Mouse (Mus musculus): ENCODE data around the gene Psmd4. TPM values are rescaled to one million over a fixed set of nuclear protein-coding genes. Genes with fewer than 3 reads are reported as not detected.
A peak's percentile ranks its signal among the peaks of the same experiment; 100 is the strongest.

Gene Psmd4
- total RNA-seq, 2 experiments from 2014 or later = 156 to 164 TPM

DNA sequence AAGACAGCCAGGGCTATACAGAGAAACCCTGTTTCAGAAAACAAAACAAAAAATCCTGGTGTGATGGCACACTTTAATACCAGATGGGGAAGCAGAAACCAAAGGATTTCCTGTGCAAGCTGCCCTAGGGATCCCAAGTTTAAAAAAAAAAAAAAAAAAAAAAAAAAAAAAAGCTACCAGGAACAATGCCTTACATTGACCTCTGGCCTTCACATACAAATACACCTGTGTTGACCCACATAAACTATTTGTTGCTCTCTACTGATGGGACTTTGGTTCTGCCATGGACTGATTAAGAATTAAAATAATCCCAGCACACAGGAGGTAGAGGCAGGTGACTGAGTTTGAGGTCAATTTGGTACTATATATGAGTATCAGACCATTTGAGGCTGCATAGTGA lies 39.1 kb downstream of the Psmd4 start:
- Histone ChIP-seq H3K4me3 (no peak overlapping the region), H3K27ac (no peak overlapping the region)
- no peak for DNase-seq (ENCODE audit: extremely low spot score in 1 of 2, low spot score in 2 of 2)
- intact Hi-C loops (cut with DNase I) = no loop called here
- no peak for TF ChIP-seq CTCF (IDR thresholded peaks at IDR 0.05)

DNA sequence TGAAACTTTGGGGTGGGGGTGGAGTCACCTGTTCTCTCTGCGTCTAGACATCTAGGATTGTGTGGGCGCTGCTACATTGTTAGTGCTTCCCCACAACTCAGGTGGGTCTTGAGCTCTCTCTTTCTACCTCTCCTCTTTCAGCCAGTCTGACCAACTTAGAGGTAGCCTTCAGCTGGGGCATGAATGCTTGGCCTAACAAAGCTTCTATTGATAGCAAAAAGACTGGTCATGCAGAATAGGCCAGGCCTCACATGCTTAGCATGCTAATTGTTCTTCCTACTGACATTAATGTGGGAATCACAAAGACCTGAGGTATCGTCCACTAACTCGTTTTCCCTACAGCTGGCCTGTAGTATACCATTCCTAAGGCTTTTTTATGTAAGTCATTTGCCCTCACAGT lies 39.8 kb downstream of the Psmd4 start:
- intact Hi-C loops (cut with DNase I) = no loop called here
- TF ChIP-seq CTCF (IDR thresholded peaks at IDR 0.05) = no peak
- Histone ChIP-seq H3K27ac (peak overlapping the region; percentile 28; the same call in 1 of the 2 replicates), H3K4me3 (no peak overlapping the region)
- DNase-seq (ENCODE audit: extremely low spot score in 1 of 2, low spot score in 2 of 2) = no peak

GRCm38 (mm10) chr3:94996946-94997345 lies 45.5 kb downstream of the Psmd4 start:
- no peak overlapping the region for H3K27ac ChIP-seq
- intact Hi-C loops (cut with DNase I) = loop anchor here (1.0 to 5.0 kb wide), 3 partner anchors 22 to 95 kb away; partner anchors contain the start of gene Pi4kb
- H3K4me3 ChIP-seq = no peak overlapping the region
- TF ChIP-seq CTCF (IDR thresholded peaks at IDR 0.05) = peak; percentile 99
- peak; percentile 71 to 85 for DNase-seq (ENCODE audit: extremely low spot score in 1 of 2, low spot score in 2 of 2)

DNA sequence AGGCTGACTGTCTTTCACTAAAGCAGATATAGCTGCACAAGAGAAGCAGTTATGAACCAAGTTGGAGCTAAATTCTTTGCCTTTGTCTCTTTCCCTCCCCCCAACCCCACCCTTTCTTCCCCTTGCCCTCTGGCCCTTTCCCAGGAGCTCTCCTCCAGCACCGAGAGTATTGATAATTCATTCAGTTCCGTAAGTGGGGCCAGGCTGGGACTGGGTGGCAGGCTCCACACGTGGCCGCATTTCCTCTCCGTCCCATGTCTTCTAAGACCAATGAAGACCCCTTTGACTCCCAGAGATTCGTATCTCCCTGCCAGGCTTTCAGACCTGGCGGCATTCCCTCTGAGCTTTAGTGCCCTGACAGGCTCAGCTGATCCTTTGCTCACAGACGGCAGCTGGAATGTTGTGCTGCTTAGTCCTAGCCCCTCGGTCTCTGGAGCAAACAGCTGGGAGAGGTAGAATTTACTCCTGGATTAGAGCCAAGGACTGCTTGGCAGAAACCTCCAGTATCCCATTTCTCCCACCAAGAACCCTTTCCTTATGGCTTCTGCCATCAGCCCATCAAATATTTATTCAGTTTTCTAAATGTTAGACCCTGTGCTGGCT lies 53.2 kb downstream of the Psmd4 start:
- DNase-seq (ENCODE audit: extremely low spot score in 1 of 2, low spot score in 2 of 2) = no peak
- H3K4me3 ChIP-seq = no peak overlapping the region
- intact Hi-C loops (cut with DNase I) = no loop called here
- no peak overlapping the region for H3K27ac ChIP-seq
- TF ChIP-seq CTCF (IDR thresholded peaks at IDR 0.05) = no peak

DNA sequence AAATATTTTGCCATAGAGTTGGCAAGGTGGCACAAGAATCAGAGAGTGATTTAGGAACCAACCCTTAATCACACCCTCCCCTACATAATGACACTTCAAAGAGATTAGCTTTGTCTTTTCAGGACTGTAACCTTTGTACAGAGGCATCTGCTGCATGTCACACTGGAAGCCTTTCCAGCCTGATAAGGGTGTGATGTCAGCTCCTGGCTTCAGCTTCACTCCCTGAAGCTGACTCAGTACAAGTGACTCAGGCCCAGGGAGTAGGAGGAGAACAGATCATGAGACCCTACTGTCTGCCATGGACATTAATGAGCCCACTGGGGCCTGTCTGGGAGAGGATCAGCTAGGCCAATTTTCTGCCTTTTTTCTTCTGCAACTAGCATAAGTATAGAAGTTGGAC lies 54.8 kb downstream of the Psmd4 start:
- intact Hi-C loops (cut with DNase I) = no loop called here
- H3K4me3 ChIP-seq = no peak overlapping the region
- no peak overlapping the region; the same call in 1 of the 2 replicates for H3K27ac ChIP-seq
- TF ChIP-seq CTCF (IDR thresholded peaks at IDR 0.05) = no peak
- DNase-seq (ENCODE audit: extremely low spot score in 1 of 2, low spot score in 2 of 2) = no peak

GRCm38 (mm10) chr3:94985513-94985912 lies 56.9 kb downstream of the Psmd4 start:
- H3K27ac ChIP-seq = no peak overlapping the region
- no peak overlapping the region for H3K4me3 ChIP-seq
- no peak for DNase-seq (ENCODE audit: extremely low spot score in 1 of 2, low spot score in 2 of 2)
- no peak for TF ChIP-seq CTCF (IDR thresholded peaks at IDR 0.05)
- intact Hi-C loops (cut with DNase I) = no loop called here

DNA sequence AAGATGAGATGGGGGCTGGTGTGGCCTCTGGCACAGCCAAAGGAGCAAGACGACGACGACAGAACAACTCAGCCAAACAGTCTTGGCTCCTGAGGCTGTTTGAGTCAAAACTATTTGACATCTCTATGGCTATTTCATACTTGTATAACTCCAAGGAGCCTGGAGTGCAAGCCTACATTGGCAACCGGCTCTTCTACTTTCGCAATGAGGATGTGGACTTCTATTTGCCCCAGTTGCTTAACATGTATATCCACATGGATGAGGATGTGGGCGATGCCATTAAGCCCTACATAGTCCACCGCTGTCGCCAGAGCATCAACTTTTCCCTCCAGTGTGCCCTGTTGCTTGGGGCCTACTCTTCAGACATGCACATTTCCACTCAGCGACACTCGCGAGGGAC lies 58.1 kb downstream of the Psmd4 start:
- intact Hi-C loops (cut with DNase I) = no loop called here
- DNase-seq (ENCODE audit: extremely low spot score in 1 of 2, low spot score in 2 of 2) = no peak
- Histone ChIP-seq H3K4me3 (no peak overlapping the region), H3K27ac (no peak overlapping the region)
- no peak for TF ChIP-seq CTCF (IDR thresholded peaks at IDR 0.05)

Small RNA genes within 50 kb of the gene (microRNA-seq; reads per million reads assigned to microRNA genes)
- gene Mir7013 = 6.5 to 9.3 reads per million in 2 experiments

Other genes with a start within 250 kb of the Psmd4 start
- gene Pogz, start 205.0 kb downstream of the Psmd4 start, total RNA-seq (2021) = 10 to 100 TPM; 57.4 to 60.2 TPM
- gene Psmb4, start 155.7 kb downstream of the Psmd4 start, total RNA-seq (2021) = 100 to 1,000 TPM; 245 to 288 TPM
- 10 to 100 TPM in 1 of 2 experiments, 1 to 10 TPM in 1; 7.9 to 10.0 TPM for gene Selenbp1, start 109.6 kb downstream of the Psmd4 start, total RNA-seq (2021)
- 10 to 100 TPM; 23.3 to 28.2 TPM for gene Rfx5, start 88.5 kb downstream of the Psmd4 start, total RNA-seq (2021)
- gene Pi4kb, start 67.9 kb downstream of the Psmd4 start, total RNA-seq (2021) = 10 to 100 TPM; 58.0 to 58.4 TPM
- 10 to 100 TPM; 23.1 to 25.9 TPM for gene Zfp687, start 27.2 kb downstream of the Psmd4 start, total RNA-seq (2021)
- 10 to 100 TPM; 58.2 to 58.5 TPM for gene Pip5k1a, start 64.3 kb upstream of the Psmd4 start, total RNA-seq (2021)
- 10 to 100 TPM; 42.1 to 43.1 TPM for gene Vps72, start 68.4 kb upstream of the Psmd4 start, total RNA-seq (2021)
- gene Tmod4, start 81.9 kb upstream of the Psmd4 start, total RNA-seq (2021) = under 1 TPM in 1 of 2 experiments, not detected in 1; 0.82 TPM
- 10 to 100 TPM; 45.6 to 49.7 TPM for gene Scnm1, start 91.4 kb upstream of the Psmd4 start, total RNA-seq (2021)
- 10 to 100 TPM; 13.5 to 16.1 TPM for gene Lysmd1, start 91.5 kb upstream of the Psmd4 start, total RNA-seq (2021)
- 1 to 10 TPM; 2.5 to 2.6 TPM for gene Tnfaip8l2, start 99.7 kb upstream of the Psmd4 start, total RNA-seq (2021)
- 10 to 100 TPM; 24.8 to 26.5 TPM for gene Sema6c, start 117.8 kb upstream of the Psmd4 start, total RNA-seq (2021)
- 10 to 100 TPM; 10.9 to 11.8 TPM for gene Gabpb2, start 175.3 kb upstream of the Psmd4 start, total RNA-seq (2021)
- 10 to 100 TPM; 67.5 to 70.3 TPM for gene Cdc42se1, start 186.1 kb upstream of the Psmd4 start, total RNA-seq (2021)
- gene Mllt11, start 189.6 kb upstream of the Psmd4 start, total RNA-seq (2021) = 100 to 1,000 TPM; 272 to 277 TPM
- gene Gm128, start 199.0 kb upstream of the Psmd4 start, total RNA-seq (2021) = under 1 TPM; 0.20 to 0.61 TPM
- gene Bnipl, start 208.6 kb upstream of the Psmd4 start, total RNA-seq (2021) = under 1 TPM; 0.61 to 0.87 TPM
- 10 to 100 TPM; 19.9 to 21.5 TPM for gene Mindy1, start 238.7 kb upstream of the Psmd4 start, total RNA-seq (2021)
- gene Prune1, start 239.5 kb upstream of the Psmd4 start, total RNA-seq (2021) = 10 to 100 TPM; 22.1 to 23.5 TPM